Mouse (Mus musculus) midbrain, postnatal 0 days (tissue): Measurements from ENCODE around the gene Gm973. TPM values are rescaled to one million over a fixed set of nuclear protein-coding genes. Genes with fewer than 3 reads are reported as not detected.

Source experiments
- ATAC-seq: fragments of 200-750 bp; cut with Nextera tagmentation; 2 replicates; pipeline ENCODE4 v1.8.0; 2017; ENCODE audit warnings: moderate number of reproducible peaks, mild to moderate bottlenecking, moderate TSS enrichment, moderate library complexity; ENCODE audit not compliant: low FRiP score
- DNase-seq: peaks from one replicate; pipeline ENCODE4 v3.0.0-alpha.2; 2015; ENCODE audit warnings: low spot score
- H3K27ac ChIP-seq: fragments of 300-500 bp; sonication (generic); 2 replicates; pipeline ENCODE4 v1.5.1; 2014; ENCODE audit warnings: low read depth, mild to moderate bottlenecking, low read length, mixed read lengths
- H3K27me3 ChIP-seq: fragments of 300-500 bp; sonication (generic); 2 replicates; pipeline ENCODE4 v1.6.1; 2014; ENCODE audit warnings: low read length, control low read depth, mixed read lengths; ENCODE audit not compliant: insufficient read depth
- H3K36me3 ChIP-seq: fragments of 300-500 bp; sonication (generic); 2 replicates; pipeline ENCODE4 v1.6.1; 2014; ENCODE audit warnings: low read length, control low read depth, mixed read lengths; ENCODE audit not compliant: insufficient read depth
- H3K4me1 ChIP-seq: fragments of 300-500 bp; sonication (generic); 2 replicates; pipeline ENCODE4 v1.6.1; 2014; ENCODE audit warnings: mild to moderate bottlenecking, control low read depth, antibody characterized with exemption, low read length, mixed read lengths; ENCODE audit not compliant: insufficient read depth
- H3K4me2 ChIP-seq: fragments of 300-500 bp; sonication (generic); 2 replicates; pipeline ENCODE4 v1.6.1; 2014; ENCODE audit warnings: low read depth, mild to moderate bottlenecking, low read length, mixed read lengths; ENCODE audit not compliant: poor library complexity, severe bottlenecking
- H3K4me3 ChIP-seq: fragments of 300-500 bp; sonication (generic); 2 replicates; pipeline ENCODE4 v1.5.1; 2014; ENCODE audit warnings: low read depth, mild to moderate bottlenecking, low read length, moderate library complexity
- H3K9ac ChIP-seq: fragments of 300-500 bp; sonication (generic); replicated peaks from 2 replicates; pipeline ENCODE4 v1.6.1; 2014; ENCODE audit warnings: mild to moderate bottlenecking, low read length, moderate library complexity, mixed read lengths; ENCODE audit not compliant: poor library complexity, severe bottlenecking
- H3K9me3 ChIP-seq: fragments of 300-500 bp; sonication (generic); 2 replicates; pipeline ENCODE4 v1.6.1; 2016; ENCODE audit warnings: low read length, control low read depth
- CTCF ChIP-seq: IDR thresholded peaks from 2 replicates; pipeline ENCODE4 v1.5.1; 2016; ENCODE audit warnings: antibody characterized with exemption, mild to moderate bottlenecking
- WGBS: fragments of 180-500 bp; shearing (Covaris S2); extraction: QIAGEN DNeasy Blood & Tissue Kit; methylation state at CpG from one replicate; pipeline ENCODE4 v1.1.7; 2014; 5-methylcytosine and 5-hydroxymethylcytosine counted together
- polyA plus RNA-seq: library from polyadenylated mRNA; unstranded; fragments of >200 nt; fragmentation: Nextera tagmentation; extraction: Ambion mirVana; gene quantifications from 2 replicates; pipeline ENCODE4 v1.2.1, GENCODE M21; 2015
- total RNA-seq: library from RNA; depleted of rRNA; stranded (reverse); fragments of >200 nt; gene quantifications from 2 replicates; pipeline ENCODE4 v1.2.3, GENCODE M21; 2014

Gene Gm973
- total and polyA plus RNA-seq, 2 experiments from 2014 or later: 7.5 to 15.0 TPM

DNA sequence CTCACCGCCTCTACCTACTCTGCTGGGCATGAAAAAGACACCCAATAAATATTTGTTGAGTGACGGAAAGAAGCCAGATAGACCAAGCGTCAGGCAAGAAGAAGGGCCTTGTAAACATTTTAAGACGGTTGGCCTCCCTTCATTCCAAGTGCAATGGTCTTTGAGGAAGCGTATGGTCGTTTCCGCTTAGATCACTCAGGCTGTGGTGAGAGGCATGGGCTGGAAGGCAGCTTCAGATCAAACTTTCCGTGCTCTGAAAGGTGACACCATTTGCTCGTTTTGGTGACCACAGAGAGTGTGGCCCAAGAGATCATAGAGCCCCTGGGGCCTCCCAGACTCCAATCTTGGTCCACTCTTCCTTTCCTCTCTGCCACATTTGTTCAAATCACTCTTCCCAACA, 79.5 kb downstream of the Gm973 start:
- no peaks in the 10 kb centered on the region for H3K9me3 ChIP-seq
- H3K4me1 ChIP-seq: 0 out of 2 replicates have a peak, but pooled peaks cover 10% of the 10 kb centered on the region
- no peak overlapping the region for H3K4me2 ChIP-seq
- no peak for TF ChIP-seq CTCF
- ATAC-seq (no peak), DNase-seq (no peak)
- H3K27ac ChIP-seq: no peak overlapping the region
- WGBS: 90% methylated on average over 9 of the region's 9 CpGs
- no peaks in the 10 kb centered on the region for H3K36me3 ChIP-seq
- no peaks in the 10 kb centered on the region for H3K27me3 ChIP-seq
- H3K9ac ChIP-seq: no peak overlapping the region
- H3K4me3 ChIP-seq: no peak overlapping the region

GRCm38 (mm10) chr1:59602531-59603416, 86.7 kb downstream of the Gm973 start:
- no peak overlapping the region for H3K27ac ChIP-seq
- no peak for ATAC-seq
- H3K4me3 ChIP-seq: no peak overlapping the region
- no peak overlapping the region for H3K9ac ChIP-seq
- H3K9me3 ChIP-seq: no peaks in the 10 kb centered on the region
- no peaks in the 10 kb centered on the region for H3K36me3 ChIP-seq
- WGBS: 63% methylated on average over 11 of the region's 11 CpGs
- H3K27me3 ChIP-seq: no peaks in the 10 kb centered on the region
- H3K4me2 ChIP-seq: no peak overlapping the region
- peak; percentile 33 for DNase-seq
- H3K4me1 ChIP-seq: no peaks in the 10 kb centered on the region
- no peak for TF ChIP-seq CTCF

- Histone ChIP-seq H3K4me3 (no peak overlapping the region), H3K27me3 (no peaks in the 10 kb centered on the region), H3K36me3 (no peaks in the 10 kb centered on the region), H3K4me1 (no peaks in the 10 kb centered on the region), H3K9me3 (no peaks in the 10 kb centered on the region), H3K4me2 (no peak overlapping the region), H3K27ac (no peak overlapping the region), H3K9ac (no peak overlapping the region)
- ATAC-seq (no peak), DNase-seq (no peak)
- 86% methylated on average over 2 of the region's 2 CpGs for WGBS
- TF ChIP-seq CTCF: no peak
Measured at GRCm38 (mm10) chr1:59603417-59603712, 87.3 kb downstream of the Gm973 start.

DNA sequence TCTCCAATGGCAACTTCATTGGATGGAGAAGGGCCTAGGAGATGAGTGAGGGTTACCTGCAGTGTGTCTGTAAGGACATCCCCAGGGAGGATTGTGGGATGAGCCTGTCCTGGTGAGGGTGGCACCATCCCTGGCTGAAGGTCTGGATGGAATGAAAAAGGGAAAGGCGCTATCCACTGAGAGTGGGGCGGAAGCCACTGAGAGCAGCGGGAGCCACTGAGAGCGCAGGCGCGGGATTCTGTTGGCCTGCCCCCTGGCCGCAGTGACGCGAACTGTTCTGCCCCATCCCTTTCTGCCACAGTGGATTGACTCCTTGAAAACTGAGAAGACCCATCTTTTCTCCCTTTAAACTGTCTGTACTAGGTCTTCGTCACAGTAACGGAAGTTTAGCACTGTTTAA, 87.8 kb downstream of the Gm973 start:
- Histone ChIP-seq H3K27me3 (no peaks in the 10 kb centered on the region), H3K4me3 (no peak overlapping the region), H3K9ac (no peak overlapping the region), H3K4me2 (no peak overlapping the region), H3K27ac (no peak overlapping the region), H3K9me3 (no peaks in the 10 kb centered on the region), H3K36me3 (no peaks in the 10 kb centered on the region), H3K4me1 (no peaks in the 10 kb centered on the region)
- TF ChIP-seq CTCF: peak; percentile 54
- no peak for ATAC-seq
- peak; percentile 35 for DNase-seq
- 18% methylated on average over 11 of the region's 11 CpGs for WGBS

- Histone ChIP-seq H3K4me1 (no peaks in the 10 kb centered on the region), H3K27ac (no peak overlapping the region), H3K9me3 (no peaks in the 10 kb centered on the region), H3K4me2 (no peak overlapping the region), H3K9ac (no peak overlapping the region), H3K27me3 (no peaks in the 10 kb centered on the region), H3K4me3 (no peak overlapping the region), H3K36me3 (no peaks in the 10 kb centered on the region)
- DNase-seq: no peak
- 86% methylated on average over 13 of the region's 13 CpGs for WGBS
- no peak for TF ChIP-seq CTCF
- no peak for ATAC-seq
Measured at GRCm38 (mm10) chr1:59606479-59606878, 90.4 kb downstream of the Gm973 start.

DNA sequence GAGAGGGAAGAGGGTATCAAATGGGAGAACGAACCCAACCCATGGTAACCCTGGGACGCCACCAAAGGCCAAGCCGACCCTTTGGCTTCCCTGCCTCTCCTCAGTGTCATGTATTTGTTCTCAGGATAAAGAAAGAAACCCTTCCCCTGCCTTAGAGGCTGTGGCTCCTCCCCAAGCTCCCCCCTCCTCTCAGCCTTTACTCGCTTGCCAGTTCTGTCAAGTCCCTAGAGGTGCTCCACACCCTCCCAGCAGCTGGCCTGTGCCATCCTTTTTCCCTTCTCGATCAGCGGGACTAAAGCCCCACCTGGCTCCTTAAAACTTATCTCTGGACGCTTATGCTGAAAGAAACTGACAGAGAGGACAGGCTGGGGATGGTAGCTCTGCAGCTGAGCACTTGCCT, 91.0 kb downstream of the Gm973 start:
- ATAC-seq (no peak), DNase-seq (peak; percentile 22)
- no peak overlapping the region for H3K9ac ChIP-seq
- no peaks in the 10 kb centered on the region for H3K4me1 ChIP-seq
- no peak overlapping the region for H3K27ac ChIP-seq
- no peak overlapping the region for H3K4me2 ChIP-seq
- H3K27me3 ChIP-seq: no peaks in the 10 kb centered on the region
- no peaks in the 10 kb centered on the region for H3K9me3 ChIP-seq
- H3K36me3 ChIP-seq: no peaks in the 10 kb centered on the region
- no peak for TF ChIP-seq CTCF
- 49% methylated on average over 7 of the region's 7 CpGs for WGBS
- no peak overlapping the region for H3K4me3 ChIP-seq
